Mouse (Mus musculus) stomach, embryonic 14.5 days (tissue): Measurements from ENCODE around the gene Gjd3. TPM values are rescaled to one million over a fixed set of nuclear protein-coding genes. Genes with fewer than 3 reads are reported as not detected.

Experiments
- ATAC-seq: fragments of 200-750 bp; cut with Nextera tagmentation; 2 replicates; pipeline ENCODE4 v1.8.0; 2017; ENCODE audit warnings: low read depth, moderate TSS enrichment; ENCODE audit not compliant: insufficient number of reproducible peaks, insufficient read depth, low FRiP score
- H3K27ac ChIP-seq: fragments of 300-500 bp; sonication (generic); 2 replicates; pipeline ENCODE4 v1.5.1; 2014; ENCODE audit warnings: mild to moderate bottlenecking, low read length, moderate library complexity, mixed read lengths
- H3K27me3 ChIP-seq: fragments of 300-500 bp; sonication (generic); 2 replicates; pipeline ENCODE4 v1.6.1; 2014; ENCODE audit warnings: low read length, control low read depth, mixed read lengths; ENCODE audit not compliant: control insufficient read depth, insufficient read depth
- H3K36me3 ChIP-seq: fragments of 300-500 bp; sonication (generic); 2 replicates; pipeline ENCODE4 v1.6.1; 2014; ENCODE audit warnings: mild to moderate bottlenecking, control low read depth, low read length, moderate library complexity, mixed read lengths; ENCODE audit not compliant: control insufficient read depth, insufficient read depth
- H3K4me1 ChIP-seq: fragments of 300-500 bp; sonication (generic); 2 replicates; pipeline ENCODE4 v1.6.1; 2014; ENCODE audit warnings: low read length, control low read depth, mixed read lengths; ENCODE audit not compliant: control insufficient read depth, insufficient read depth
- H3K4me2 ChIP-seq: fragments of 300-500 bp; sonication (generic); replicated peaks from 2 replicates; pipeline ENCODE4 v1.6.1; 2014; ENCODE audit warnings: low read depth, low read length, control low read depth
- H3K4me3 ChIP-seq: fragments of 300-500 bp; sonication (generic); 2 replicates; pipeline ENCODE4 v1.5.1; 2014; ENCODE audit warnings: low read depth, low read length, control low read depth
- H3K9ac ChIP-seq: fragments of 300-500 bp; sonication (generic); replicated peaks from 2 replicates; pipeline ENCODE4 v1.6.1; 2014; ENCODE audit warnings: low read depth, mild to moderate bottlenecking, control low read depth, low read length, moderate library complexity, mixed read lengths
- H3K9me3 ChIP-seq: fragments of 300-500 bp; sonication (generic); 2 replicates; pipeline ENCODE4 v1.6.1; 2016; ENCODE audit warnings: low read depth, low read length, control low read depth; ENCODE audit not compliant: control insufficient read depth
- WGBS: fragments of 180-500 bp; shearing (Covaris S2); extraction: QIAGEN DNeasy Blood & Tissue Kit; methylation state at CpG from one replicate; pipeline ENCODE4 v1.1.7; 2014; 5-methylcytosine and 5-hydroxymethylcytosine counted together
- polyA plus RNA-seq: library from polyadenylated mRNA; unstranded; fragments of >200 nt; fragmentation: Nextera tagmentation; extraction: Ambion mirVana; gene quantifications from 2 replicates; pipeline ENCODE4 v1.2.1, GENCODE M21; 2014

The Gjd3 gene
- polyA plus RNA-seq, 1 experiment from 2014 or later = not detected

- H3K4me2 ChIP-seq = no peak overlapping the region
- peaks cover 89% of the 10 kb centered on the region for H3K36me3 ChIP-seq
- H3K27me3 ChIP-seq = no peaks in the 10 kb centered on the region
- no peaks in the 10 kb centered on the region for H3K9me3 ChIP-seq
- no peak overlapping the region for H3K4me3 ChIP-seq
- 86% methylated on average over 1 of the region's 1 CpGs for WGBS
- ATAC-seq = no peak
- H3K4me1 ChIP-seq = no peaks in the 10 kb centered on the region
- no peak overlapping the region for H3K9ac ChIP-seq
- no peak overlapping the region for H3K27ac ChIP-seq
Measured at GRCm38 (mm10) chr11:99013856-99014255, 31.0 kb upstream of the Gjd3 start.

- Histone ChIP-seq H3K4me2 (no peak overlapping the region), H3K27ac (no peak overlapping the region), H3K9me3 (no peaks in the 10 kb centered on the region), H3K27me3 (no peaks in the 10 kb centered on the region), H3K4me1 (no peaks in the 10 kb centered on the region), H3K9ac (no peak overlapping the region), H3K36me3 (peaks cover 83% of the 10 kb centered on the region), H3K4me3 (no peak overlapping the region)
- ATAC-seq = no peak
- 92% methylated on average over 5 of the region's 5 CpGs for WGBS
Measured at GRCm38 (mm10) chr11:99010706-99011105, 27.9 kb upstream of the Gjd3 start.

GRCm38 (mm10) chr11:99010124-99010523 is 27.3 kb upstream of the Gjd3 start:
- WGBS = 66% methylated on average over 4 of the region's 4 CpGs
- Histone ChIP-seq H3K27me3 (no peaks in the 10 kb centered on the region), H3K4me3 (no peak overlapping the region), H3K9ac (no peak overlapping the region), H3K36me3 (peaks cover 83% of the 10 kb centered on the region), H3K4me1 (no peaks in the 10 kb centered on the region), H3K27ac (no peak overlapping the region), H3K4me2 (no peak overlapping the region), H3K9me3 (no peaks in the 10 kb centered on the region)
- ATAC-seq = no peak

DNA sequence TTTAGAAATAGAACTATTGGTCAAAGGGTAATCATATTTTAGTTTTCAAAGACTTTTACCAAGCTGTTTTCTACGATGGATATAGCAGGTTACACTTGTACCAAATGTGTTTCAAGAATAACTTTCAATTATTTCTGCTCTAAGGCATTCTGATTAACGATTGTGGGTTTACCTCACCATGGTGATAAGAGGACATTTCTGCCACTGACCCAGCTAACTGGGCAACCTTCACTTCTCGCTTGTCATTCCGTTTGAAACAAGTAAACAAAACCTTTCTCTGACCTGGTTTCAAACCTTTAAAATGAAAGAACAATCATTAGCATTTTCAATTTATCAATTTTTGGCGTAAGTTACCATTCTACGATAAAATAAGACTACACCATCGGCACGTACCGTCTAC is 24.0 kb upstream of the Gjd3 start:
- Histone ChIP-seq H3K4me3 (no peak overlapping the region), H3K4me2 (no peak overlapping the region), H3K4me1 (no peaks in the 10 kb centered on the region), H3K27me3 (no peaks in the 10 kb centered on the region), H3K36me3 (peaks cover 87% of the 10 kb centered on the region), H3K9ac (no peak overlapping the region), H3K9me3 (no peaks in the 10 kb centered on the region), H3K27ac (no peak overlapping the region)
- ATAC-seq = no peak
- 82% methylated on average over 9 of the region's 9 CpGs for WGBS

GRCm38 (mm10) chr11:98999243-98999642 is 16.4 kb upstream of the Gjd3 start:
- no peak overlapping the region for H3K4me2 ChIP-seq
- H3K27ac ChIP-seq = no peak overlapping the region
- no peak overlapping the region for H3K4me3 ChIP-seq
- no peaks in the 10 kb centered on the region for H3K27me3 ChIP-seq
- H3K36me3 ChIP-seq = peaks cover 96% of the 10 kb centered on the region
- no peaks in the 10 kb centered on the region for H3K4me1 ChIP-seq
- 95% methylated on average over 11 of the region's 11 CpGs for WGBS
- ATAC-seq = no peak
- no peak overlapping the region for H3K9ac ChIP-seq
- no peaks in the 10 kb centered on the region for H3K9me3 ChIP-seq

- Histone ChIP-seq H3K27me3 (no peaks in the 10 kb centered on the region), H3K4me1 (no peaks in the 10 kb centered on the region), H3K9ac (no peak overlapping the region), H3K36me3 (peaks cover 96% of the 10 kb centered on the region), H3K4me2 (no peak overlapping the region), H3K9me3 (no peaks in the 10 kb centered on the region), H3K27ac (no peak overlapping the region), H3K4me3 (no peak overlapping the region)
- ATAC-seq = no peak
Measured at GRCm38 (mm10) chr11:98998776-98999175, 16.0 kb upstream of the Gjd3 start.

GRCm38 (mm10) chr11:98997659-98998058 is 14.8 kb upstream of the Gjd3 start:
- 95% methylated on average over 4 of the region's 4 CpGs for WGBS
- Histone ChIP-seq H3K4me2 (no peak overlapping the region), H3K4me1 (no peaks in the 10 kb centered on the region), H3K4me3 (no peak overlapping the region), H3K9ac (no peak overlapping the region), H3K36me3 (peaks cover 95% of the 10 kb centered on the region), H3K9me3 (no peaks in the 10 kb centered on the region), H3K27ac (no peak overlapping the region), H3K27me3 (no peaks in the 10 kb centered on the region)
- no peak for ATAC-seq

GRCm38 (mm10) chr11:98995987-98996386 is 13.2 kb upstream of the Gjd3 start:
- Histone ChIP-seq H3K4me3 (no peak overlapping the region), H3K27ac (no peak overlapping the region), H3K4me1 (no peaks in the 10 kb centered on the region), H3K9me3 (no peaks in the 10 kb centered on the region), H3K4me2 (no peak overlapping the region), H3K9ac (no peak overlapping the region), H3K27me3 (no peaks in the 10 kb centered on the region), H3K36me3 (peaks cover 93% of the 10 kb centered on the region)
- no peak for ATAC-seq
- 94% methylated on average over 7 of the region's 7 CpGs for WGBS

- Histone ChIP-seq H3K4me1 (no peaks in the 10 kb centered on the region), H3K27ac (no peak overlapping the region), H3K9me3 (no peaks in the 10 kb centered on the region), H3K9ac (no peak overlapping the region), H3K27me3 (no peaks in the 10 kb centered on the region), H3K36me3 (peaks cover 44% of the 10 kb centered on the region), H3K4me2 (no peak overlapping the region), H3K4me3 (no peak overlapping the region)
- no peak for ATAC-seq
- WGBS = 76% methylated on average over 6 of the region's 6 CpGs
Measured at GRCm38 (mm10) chr11:98990866-98991265, 8.1 kb upstream of the Gjd3 start.
